Mouse (Mus musculus) kidney, adult 2 months (tissue): Measurements from ENCODE around the gene Ascc1. TPM values are rescaled to one million over a fixed set of nuclear protein-coding genes. Genes with fewer than 3 reads are reported as not detected.
"Not testable (repeated sequence)": the region's sequence is repeated elsewhere in the genome, so short reads cannot be mapped to it uniquely, and the experiment has no call there.

Experiments
- DNase-seq: peaks from one replicate; pipeline ENCODE4 v3.0.0; 2021
- H3K27ac ChIP-seq: fragments of 200-500 bp; 2 replicates; pipeline ENCODE4 v1.5.1; 2012; ENCODE audit warnings: low read depth, low read length, control low read depth, inconsistent platforms; ENCODE audit not compliant: insufficient read depth
- H3K27me3 ChIP-seq: fragments of 200-500 bp; replicated peaks from 2 replicates; pipeline ENCODE4 v1.6.1; 2012; ENCODE audit warnings: mild to moderate bottlenecking, moderate library complexity, low read length, inconsistent platforms; ENCODE audit not compliant: control insufficient read depth, insufficient read depth
- H3K36me3 ChIP-seq: fragments of 200-500 bp; 2 replicates; pipeline ENCODE4 v1.6.1; 2012; ENCODE audit warnings: mild to moderate bottlenecking, moderate library complexity, low read length, inconsistent platforms; ENCODE audit not compliant: control insufficient read depth, insufficient read depth
- H3K4me1 ChIP-seq: fragments of 200-500 bp; 2 replicates; pipeline ENCODE4 v1.6.1; 2011; ENCODE audit warnings: low read length; ENCODE audit not compliant: control insufficient read depth, insufficient read depth
- H3K4me3 ChIP-seq: fragments of 200-500 bp; 2 replicates; pipeline ENCODE4 v1.5.1; 2011; ENCODE audit warnings: mild to moderate bottlenecking, low read depth, low read length, control low read depth; ENCODE audit not compliant: insufficient read depth
- CTCF ChIP-seq: fragments of 200-500 bp; conservative IDR thresholded peaks from 2 replicates; pipeline ENCODE4 v1.5.1; 2011; ENCODE audit warnings: low read depth, mild to moderate bottlenecking, control low read depth, low read length, moderate library complexity, mixed read lengths; ENCODE audit not compliant: insufficient read depth, insufficient read length
- POLR2A ChIP-seq: fragments of 200-500 bp; IDR thresholded peaks from one replicate; pipeline ENCODE4 v1.6.1; 2011; ENCODE audit warnings: low read depth, low read length, control low read depth
- WGBS: fragments of 180-500 bp; shearing (Covaris S2); methylation state at CpG from one replicate; pipeline ENCODE4 v1.1.7; 2018; 5-methylcytosine and 5-hydroxymethylcytosine counted together
- polyA plus RNA-seq: library from polyadenylated mRNA; depleted of rRNA; stranded (reverse); fragments of >200 nt; gene quantifications from 2 replicates; pipeline ENCODE4 v1.2.3, GENCODE M21; 2012

The Ascc1 gene
- polyA plus RNA-seq, 1 experiment: 132 TPM

- no peaks in the 10 kb centered on the region for H3K27me3 ChIP-seq
- WGBS: 86% methylated on average over 3 of the region's 3 CpGs
- no peaks in the 10 kb centered on the region for H3K36me3 ChIP-seq
- TF ChIP-seq POLR2A (no peak), CTCF (no peak)
- H3K27ac ChIP-seq: no peak overlapping the region
- peaks cover 14% of the 10 kb centered on the region for H3K4me1 ChIP-seq
- DNase-seq: no peak
- H3K4me3 ChIP-seq: no peak overlapping the region
Observed at GRCm38 (mm10) chr10:59999057-59999456, 3.5 kb upstream of the Ascc1 start.

GRCm38 (mm10) chr10:60001663-60002062 lies 942 bp upstream of the Ascc1 start:
- 47% methylated on average over 8 of the region's 8 CpGs for WGBS
- H3K27me3 ChIP-seq, H3K4me3 ChIP-seq, H3K4me1 ChIP-seq, H3K36me3 ChIP-seq: not testable (repeated sequence)
- H3K27ac ChIP-seq: peak overlapping the region; percentile 43
- DNase-seq: peak; percentile 70

GRCm38 (mm10) chr10:60002203-60002602 lies 402 bp upstream of the Ascc1 start:
- Histone ChIP-seq H3K4me3 (peak overlapping the region; percentile 91), H3K36me3 (no peaks in the 10 kb centered on the region), H3K27ac (peak overlapping the region; percentile 100), H3K27me3 (no peaks in the 10 kb centered on the region), H3K4me1 (peaks cover 10% of the 10 kb centered on the region)
- no peak for DNase-seq
- TF ChIP-seq POLR2A (no peak), CTCF (no peak)
- WGBS: under 1% methylated on average over 12 of the region's 12 CpGs

- H3K27ac ChIP-seq: peak overlapping the region; percentile 71
- under 1% methylated on average over 21 of the region's 21 CpGs for WGBS
- H3K4me1 ChIP-seq: peaks cover 10% of the 10 kb centered on the region
- H3K27me3 ChIP-seq: no peaks in the 10 kb centered on the region
- H3K4me3 ChIP-seq: peak overlapping the region; percentile 91
- peaks cover 2% of the 10 kb centered on the region; the same call in 1 of the 2 replicates for H3K36me3 ChIP-seq
- peak; percentile 15 for TF ChIP-seq POLR2A
- no peak for TF ChIP-seq CTCF
- DNase-seq: no peak
Observed at GRCm38 (mm10) chr10:60003213-60003752, 678 bp downstream of the Ascc1 start.

GRCm38 (mm10) chr10:60003847-60004246 lies 1.2 kb downstream of the Ascc1 start:
- peaks cover 12% of the 10 kb centered on the region for H3K4me1 ChIP-seq
- no peak for DNase-seq
- WGBS: 74% methylated on average over 9 of the region's 9 CpGs
- TF ChIP-seq CTCF: no peak
- no peak for TF ChIP-seq POLR2A
- peak overlapping the region; percentile 91 for H3K4me3 ChIP-seq
- H3K36me3 ChIP-seq: peaks cover 3% of the 10 kb centered on the region
- no peaks in the 10 kb centered on the region for H3K27me3 ChIP-seq
- H3K27ac ChIP-seq: peak overlapping the region; percentile 71

- H3K4me3 ChIP-seq: no peak overlapping the region
- H3K27me3 ChIP-seq: no peaks in the 10 kb centered on the region
- peaks cover 12% of the 10 kb centered on the region for H3K4me1 ChIP-seq
- peak; percentile 43 for DNase-seq
- H3K27ac ChIP-seq: no peak overlapping the region
- TF ChIP-seq CTCF: peak; percentile 39; the same call in 1 of the 2 replicates
- no peak for TF ChIP-seq POLR2A
- WGBS: 58% methylated on average over 2 of the region's 2 CpGs
- peaks cover 3% of the 10 kb centered on the region for H3K36me3 ChIP-seq
Observed at GRCm38 (mm10) chr10:60005264-60005663, 2.7 kb downstream of the Ascc1 start.

GRCm38 (mm10) chr10:60009115-60009514 lies 6.5 kb downstream of the Ascc1 start:
- no peak overlapping the region for H3K27ac ChIP-seq
- H3K4me3 ChIP-seq: no peak overlapping the region
- TF ChIP-seq CTCF (no peak), POLR2A (no peak)
- peaks cover 2% of the 10 kb centered on the region; the same call in 1 of the 2 replicates for H3K4me1 ChIP-seq
- H3K36me3 ChIP-seq: peaks cover 3% of the 10 kb centered on the region
- DNase-seq: no peak
- 62% methylated on average over 3 of the region's 3 CpGs for WGBS
- H3K27me3 ChIP-seq: no peaks in the 10 kb centered on the region

GRCm38 (mm10) chr10:60016223-60016622 lies 13.6 kb downstream of the Ascc1 start:
- TF ChIP-seq POLR2A: no peak
- Histone ChIP-seq H3K4me3 (no peak overlapping the region), H3K27ac (no peak overlapping the region), H3K27me3 (no peaks in the 10 kb centered on the region), H3K36me3 (no peaks in the 10 kb centered on the region; the same call in none of the 2 replicates), H3K4me1 (no peaks in the 10 kb centered on the region)
- DNase-seq: no peak
- WGBS: 91% methylated on average over 6 of the region's 6 CpGs
